Mouse (Mus musculus) kidney, postnatal 10 days (tissue): ENCODE results near the gene Kazn.

Experiments used
- DNase-seq: peaks from one replicate; pipeline ENCODE4 v3.0.0; 2021; ENCODE audit warnings: mixed read lengths

Kazn gene

GRCm38 (mm10) chr4:142239240-142240126, at the start of gene Kazn:
Kazn (minus strand) TSS chr4:142239401.
- peak; percentile 96 for DNase-seq

- no peak for DNase-seq
Observed at GRCm38 (mm10) chr4:142285471-142285870, 46.3 kb upstream of the Kazn start.

DNA sequence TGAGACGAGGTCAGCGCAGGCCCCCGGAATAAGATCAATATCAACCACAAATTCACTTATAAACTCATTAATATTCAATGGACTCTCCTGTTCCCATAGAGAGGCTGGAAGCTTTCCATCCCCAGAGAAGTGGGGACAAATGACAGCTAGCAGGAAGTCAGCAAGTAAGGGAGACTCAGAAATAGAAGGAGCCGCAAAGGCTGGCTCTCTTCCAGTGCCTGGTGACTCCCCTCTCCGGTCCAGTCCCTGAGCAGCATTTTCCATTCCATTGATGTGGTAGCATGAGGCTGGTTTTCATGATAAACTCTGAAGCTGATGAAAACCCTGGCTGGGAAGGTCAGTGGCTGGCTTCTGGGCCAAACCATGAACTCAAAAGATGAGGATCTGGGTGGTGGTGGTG, 44.7 kb upstream of the Kazn start:
- DNase-seq = peak; percentile 45

- DNase-seq = no peak
Observed at GRCm38 (mm10) chr4:142278197-142278575, 39.0 kb upstream of the Kazn start.

DNA sequence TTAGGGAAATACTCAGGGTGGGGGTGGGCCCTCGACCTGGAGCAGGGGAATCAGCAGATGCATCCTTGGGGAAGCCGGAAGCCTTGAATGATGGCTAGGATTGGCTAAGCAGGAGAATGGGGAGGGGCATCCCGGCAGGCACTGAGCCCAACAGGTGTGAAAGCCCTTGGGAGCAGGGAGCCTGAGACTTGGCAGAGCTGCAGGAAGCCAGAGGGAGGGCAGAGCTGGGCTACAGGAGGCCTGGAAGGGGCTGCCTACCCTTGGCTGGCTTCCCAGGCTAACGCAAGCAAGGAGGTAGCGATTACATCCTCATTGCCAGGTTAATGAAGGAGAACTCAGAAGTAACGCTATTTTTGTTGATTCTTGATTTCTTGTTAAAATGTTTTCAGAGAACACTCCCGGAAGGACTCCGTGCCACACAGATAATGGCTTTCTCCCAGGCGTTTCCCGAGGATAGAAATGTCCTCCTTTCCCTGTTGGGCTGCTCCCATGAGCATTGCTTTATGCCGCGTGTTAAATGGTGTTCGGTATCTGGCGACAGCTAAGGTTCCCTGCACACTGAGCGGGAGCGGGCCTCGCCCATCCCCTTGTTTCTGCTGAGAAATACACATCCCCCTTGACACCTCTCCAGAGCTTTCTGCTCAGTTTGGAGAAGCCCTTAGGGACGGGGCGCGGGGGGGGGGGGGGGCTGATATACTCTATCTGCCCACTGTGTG, 38.4 kb upstream of the Kazn start:
- DNase-seq = peak; percentile 74

DNA sequence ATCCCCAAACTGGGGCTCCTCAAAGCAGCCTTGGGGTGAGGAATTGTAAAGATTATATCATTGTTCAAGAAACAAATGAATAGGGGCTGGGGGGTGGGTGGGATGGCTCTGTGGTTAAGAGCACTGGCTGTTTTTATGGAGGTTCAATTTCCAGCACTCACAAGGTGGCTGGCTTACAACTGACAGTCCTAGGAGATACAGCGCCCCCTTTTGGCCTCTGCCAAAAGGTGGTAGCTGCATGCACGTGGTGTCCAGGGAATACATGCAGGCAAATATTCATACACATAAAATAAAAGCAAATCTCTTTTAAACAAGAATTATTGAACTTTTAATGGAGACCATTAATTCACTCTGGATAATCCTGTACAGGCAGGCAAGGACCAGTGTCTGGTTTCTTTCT, 36.0 kb upstream of the Kazn start:
- no peak for DNase-seq

GRCm38 (mm10) chr4:142274441-142275234, 35.4 kb upstream of the Kazn start:
- DNase-seq = no peak

DNA sequence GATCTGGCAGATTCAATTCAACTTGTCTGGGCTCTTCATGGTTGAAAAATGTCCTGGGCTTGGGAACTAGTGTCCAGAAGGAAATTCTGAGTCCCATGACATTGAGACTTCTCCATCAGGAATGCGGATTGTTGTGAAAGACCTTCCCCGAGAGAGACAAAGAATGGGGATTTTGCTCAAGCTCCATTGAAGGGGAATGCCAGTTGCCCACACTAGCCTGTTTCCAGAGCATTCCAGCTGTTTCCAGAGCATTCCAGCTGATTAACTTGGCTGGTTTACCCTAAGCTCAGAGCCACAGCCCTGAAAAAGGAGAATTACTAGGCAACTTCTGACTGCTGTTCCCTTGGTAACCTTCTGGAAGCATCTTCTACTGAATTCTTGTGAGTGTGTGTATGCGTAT, 32.3 kb upstream of the Kazn start:
- DNase-seq = no peak

GRCm38 (mm10) chr4:142267832-142268231, 28.6 kb upstream of the Kazn start:
- no peak for DNase-seq

- no peak for DNase-seq
Observed at GRCm38 (mm10) chr4:142267348-142267819, 28.2 kb upstream of the Kazn start.

- no peak for DNase-seq
Observed at GRCm38 (mm10) chr4:142264335-142264734, 25.1 kb upstream of the Kazn start.

GRCm38 (mm10) chr4:142261725-142262124, 22.5 kb upstream of the Kazn start:
- DNase-seq = no peak

- DNase-seq = no peak
Observed at GRCm38 (mm10) chr4:142258730-142259129, 19.5 kb upstream of the Kazn start.

DNA sequence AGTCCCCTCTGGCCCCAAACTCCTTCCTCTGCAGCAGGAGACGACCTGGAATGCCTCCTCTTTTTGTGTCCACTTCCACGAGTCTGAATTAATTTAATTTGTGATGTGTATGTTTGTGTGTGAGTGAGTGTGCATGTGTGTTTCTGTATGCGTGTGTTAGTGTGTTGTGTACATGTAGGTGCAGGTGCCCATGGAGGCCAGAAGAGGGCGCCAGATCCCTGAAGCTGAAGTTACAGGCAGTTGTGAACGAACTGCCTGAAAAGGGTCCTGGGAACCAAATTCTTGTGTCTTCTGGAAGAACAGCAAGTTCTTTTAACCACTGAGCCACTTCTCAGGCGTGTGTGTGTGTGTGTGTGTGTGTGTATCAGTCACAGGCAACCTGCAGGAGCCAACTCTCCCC, 14.9 kb upstream of the Kazn start:
- DNase-seq = no peak

- no peak for DNase-seq
Observed at GRCm38 (mm10) chr4:142251471-142252354, 12.5 kb upstream of the Kazn start.

GRCm38 (mm10) chr4:142250054-142250453, 10.9 kb upstream of the Kazn start:
- DNase-seq = no peak

GRCm38 (mm10) chr4:142249401-142249800, 10.2 kb upstream of the Kazn start:
- DNase-seq = peak; percentile 72

DNA sequence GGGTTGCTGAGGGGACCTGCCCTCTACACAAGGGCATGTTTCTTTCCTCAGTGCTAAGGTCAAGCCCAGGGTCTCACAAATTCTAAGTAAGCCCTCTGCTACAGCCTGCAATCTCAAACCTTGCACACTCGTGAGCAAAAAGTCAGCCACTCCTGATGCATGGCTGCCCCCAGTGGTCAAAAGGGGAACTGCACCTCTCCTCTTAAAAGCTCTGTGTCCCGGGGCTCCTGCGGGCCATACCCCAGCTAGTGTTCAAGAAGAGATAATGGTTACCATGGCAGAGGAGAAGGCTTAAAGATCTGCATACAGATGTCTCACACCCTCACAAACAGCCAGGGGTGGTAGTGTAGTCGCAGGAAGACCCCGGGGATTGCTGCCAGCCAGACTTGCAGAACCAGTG, 9.2 kb upstream of the Kazn start:
- DNase-seq = peak; percentile 93

DNA sequence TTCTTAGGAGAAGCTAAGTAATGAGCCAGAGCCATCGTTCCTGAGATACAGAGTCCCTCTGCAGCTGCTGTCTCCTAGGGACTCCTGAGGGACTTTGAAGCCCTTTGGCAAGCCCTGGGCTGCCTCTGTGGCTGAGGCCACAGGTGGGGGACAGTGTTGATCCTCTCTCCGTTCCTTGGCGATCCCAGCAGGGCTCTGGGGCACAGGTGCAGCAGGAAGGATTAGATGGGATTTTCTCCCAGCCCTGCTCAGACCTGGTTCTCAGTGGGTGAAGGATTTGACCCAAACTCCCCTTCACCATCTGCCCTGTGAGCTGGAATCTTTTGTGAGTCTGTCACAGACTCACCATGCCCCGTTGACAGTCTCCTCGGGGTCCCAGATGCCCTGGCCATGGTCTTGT, 7.5 kb upstream of the Kazn start:
- no peak for DNase-seq

DNA sequence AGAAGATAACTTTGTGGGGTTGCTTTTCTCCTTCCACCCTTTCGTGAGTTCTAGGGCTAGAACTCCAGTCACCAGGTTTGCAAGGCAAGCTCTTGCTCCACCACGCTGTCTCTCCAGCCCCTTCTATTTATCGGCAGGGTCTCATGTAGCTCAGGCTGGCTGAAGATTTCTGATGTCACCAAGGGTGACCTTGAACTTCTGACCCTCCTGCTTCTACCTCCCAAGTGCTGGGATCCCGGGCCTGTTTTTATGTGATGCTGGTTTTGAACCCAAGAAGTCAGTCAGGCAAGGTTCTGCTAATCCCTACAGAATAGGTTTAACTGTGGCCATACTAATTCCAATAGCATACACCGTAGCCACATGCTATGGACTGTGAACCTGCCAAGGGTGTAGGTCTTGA, 5.4 kb upstream of the Kazn start:
- no peak for DNase-seq

- no peak for DNase-seq
Observed at GRCm38 (mm10) chr4:142242750-142243383, 3.7 kb upstream of the Kazn start.

DNA sequence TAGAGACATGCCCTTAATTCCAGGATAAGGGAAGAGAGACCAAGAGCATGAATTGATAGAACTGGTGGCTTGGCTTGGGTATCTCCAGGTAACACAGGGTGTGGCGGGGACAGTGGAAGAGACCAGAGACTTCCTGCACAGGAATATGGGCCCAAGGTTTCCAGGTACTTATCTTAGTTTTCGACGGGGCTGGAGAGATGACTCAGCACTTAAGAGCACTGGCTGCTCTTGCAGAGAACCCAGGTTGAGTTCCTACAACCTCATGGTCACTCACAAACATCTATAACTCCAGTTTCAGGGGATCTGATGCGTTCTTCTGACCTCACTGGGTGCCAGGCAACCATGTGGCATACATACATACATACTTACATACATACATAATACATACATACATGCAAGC, 3.0 kb upstream of the Kazn start:
- no peak for DNase-seq
